Mouse (Mus musculus) thymus, adult 2 months (tissue): Measurements from ENCODE around the gene Gbe1.

ENCODE experiments used
- CTCF ChIP-seq: fragments of 200-500 bp; IDR thresholded peaks from 2 replicates; pipeline ENCODE4 v1.5.1; 2012; ENCODE audit warnings: mild to moderate bottlenecking, control low read depth, low read length, moderate library complexity, borderline replicate concordance; ENCODE audit not compliant: control insufficient read depth, poor library complexity, insufficient read depth; ENCODE audit errors: extremely low read depth
- POLR2A ChIP-seq: fragments of 200-500 bp; IDR thresholded peaks from 2 replicates; pipeline ENCODE4 v1.6.1; 2012; ENCODE audit warnings: mild to moderate bottlenecking, low read length, control low read depth, moderate library complexity; ENCODE audit not compliant: control insufficient read depth, poor library complexity, insufficient read depth; ENCODE audit errors: extremely low read depth

- TF ChIP-seq CTCF = no peak
- no peak for TF ChIP-seq POLR2A
Observed at GRCm38 (mm10) chr16:70329471-70329870, 15.7 kb downstream of the Gbe1 start.
